Mouse (Mus musculus): ENCODE results near the gene Cpt1a.

Cpt1a gene

GRCm38 (mm10) chr19:3365089-3365488 lies 43.0 kb downstream of the Cpt1a start:
- no peak for DNase-seq (ENCODE audit: low spot score)

GRCm38 (mm10) chr19:3368276-3368675 lies 46.1 kb downstream of the Cpt1a start:
- no peak for DNase-seq (ENCODE audit: low spot score)

GRCm38 (mm10) chr19:3373380-3373779 lies 51.2 kb downstream of the Cpt1a start:
- no peak for DNase-seq (ENCODE audit: low spot score)

GRCm38 (mm10) chr19:3374028-3374427 lies 51.9 kb downstream of the Cpt1a start:
- DNase-seq (ENCODE audit: low spot score) = no peak

- no peak for DNase-seq (ENCODE audit: low spot score)
These were observed 53.9 kb downstream of the Cpt1a start for GRCm38 (mm10) chr19:3375945-3376495.

GRCm38 (mm10) chr19:3376966-3377715 lies 55.0 kb downstream of the Cpt1a start:
- no peak for DNase-seq (ENCODE audit: low spot score)

GRCm38 (mm10) chr19:3378614-3379013 lies 56.5 kb downstream of the Cpt1a start:
- no peak for DNase-seq (ENCODE audit: low spot score)

GRCm38 (mm10) chr19:3388061-3388460 lies 65.9 kb downstream of the Cpt1a start:
- DNase-seq (ENCODE audit: low spot score) = no peak

GRCm38 (mm10) chr19:3388629-3389057 lies 66.5 kb downstream of the Cpt1a start, which contains the start of gene Tesmin:
Tesmin (plus strand) TSS chr19:3388857.
- peak; percentile 89 for DNase-seq (ENCODE audit: low spot score)

GRCm38 (mm10) chr19:3389089-3389488 lies 67.0 kb downstream of the Cpt1a start:
- peak; percentile 84 for DNase-seq (ENCODE audit: low spot score)

GRCm38 (mm10) chr19:3392384-3392783 lies 70.2 kb downstream of the Cpt1a start:
- DNase-seq (ENCODE audit: low spot score) = no peak

- DNase-seq (ENCODE audit: low spot score) = no peak
These were observed 72.1 kb downstream of the Cpt1a start for GRCm38 (mm10) chr19:3394216-3394615.

- no peak for DNase-seq (ENCODE audit: low spot score)
These were observed 77.9 kb downstream of the Cpt1a start for GRCm38 (mm10) chr19:3400057-3400456.

- no peak for DNase-seq (ENCODE audit: low spot score)
These were observed 79.4 kb downstream of the Cpt1a start for GRCm38 (mm10) chr19:3401504-3401903.

- DNase-seq (ENCODE audit: low spot score) = no peak
These were observed 79.8 kb downstream of the Cpt1a start for GRCm38 (mm10) chr19:3401943-3402342.

- no peak for DNase-seq (ENCODE audit: low spot score)
These were observed 80.3 kb downstream of the Cpt1a start for GRCm38 (mm10) chr19:3402390-3402789.

- no peak for DNase-seq (ENCODE audit: low spot score)
These were observed 81.9 kb downstream of the Cpt1a start for GRCm38 (mm10) chr19:3404030-3404429.

GRCm38 (mm10) chr19:3405531-3406281 lies 83.6 kb downstream of the Cpt1a start:
- DNase-seq (ENCODE audit: low spot score) = no peak

GRCm38 (mm10) chr19:3414268-3414733 lies 92.2 kb downstream of the Cpt1a start, which contains the start of gene Gal:
Gal (minus strand) TSS chr19:3414544.
- no peak for DNase-seq (ENCODE audit: low spot score)

GRCm38 (mm10) chr19:3419251-3419650 lies 97.1 kb downstream of the Cpt1a start:
- DNase-seq (ENCODE audit: low spot score) = no peak

GRCm38 (mm10) chr19:3422488-3422887 lies 100.4 kb downstream of the Cpt1a start:
- no peak for DNase-seq (ENCODE audit: low spot score)

- DNase-seq (ENCODE audit: low spot score) = no peak
These were observed 100.8 kb downstream of the Cpt1a start for GRCm38 (mm10) chr19:3422981-3423380.

- DNase-seq (ENCODE audit: low spot score) = no peak
These were observed 102.1 kb downstream of the Cpt1a start for GRCm38 (mm10) chr19:3424214-3424613.
